8 mouse cellular contexts compared by ENCODE assay signal in the genomic region with DNA sequence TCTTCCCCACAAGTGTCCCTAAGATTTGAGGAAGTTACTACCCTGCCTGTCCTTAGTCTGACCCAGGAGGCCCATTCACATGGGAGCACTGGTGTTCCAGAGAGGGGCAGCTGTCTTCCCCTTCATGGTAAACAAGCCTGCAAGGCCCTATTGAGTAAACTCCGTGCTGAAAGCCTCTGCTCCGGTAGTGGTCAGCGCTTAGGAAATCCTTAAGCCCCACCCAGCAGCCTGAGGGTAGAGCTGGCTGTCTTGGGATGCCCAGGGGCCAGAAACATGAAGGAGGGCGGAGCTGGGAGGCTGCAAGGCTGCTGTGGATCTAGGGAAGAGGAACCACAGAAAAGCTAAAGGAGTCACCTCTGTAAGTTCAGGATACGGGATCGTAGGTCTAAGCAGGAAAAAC. TPM values are rescaled to one million over a fixed set of nuclear protein-coding genes. Genes with fewer than 3 reads are reported as not detected.
A peak's percentile ranks its signal among the peaks of the same experiment; 100 is the strongest.
DNase-seq lines count a peak whose midpoint lies in the region; ATAC-seq and TF ChIP-seq lines count a peak whose summit lies in the region.

No protein-coding gene starts in this region.

- TF ChIP-seq CTCF in bone marrow, adult 2 months (IDR thresholded peaks at IDR 0.05; ENCODE audit: control insufficient read depth, insufficient read depth, low read length) = no peak
- no peak for TF ChIP-seq CTCF in liver, postnatal 0 days (IDR thresholded peaks at IDR 0.05; ENCODE audit: low read depth)

- H3K27ac ChIP-seq in bone marrow, adult 2 months (ENCODE audit: control insufficient read depth, insufficient read depth, low read depth, low read length, poor library complexity) = peak overlapping the region; percentile 99
- peak overlapping the region; percentile 94 for H3K27ac ChIP-seq in liver, postnatal 0 days (ENCODE audit: low read depth)
- H3K27ac ChIP-seq in stomach, embryonic 16.5 days (ENCODE audit: low read length) = peak overlapping the region; percentile 97

- H3K36me3 ChIP-seq in liver, postnatal 0 days (replicated peaks; ENCODE audit: insufficient read depth, low read length) = no peaks in the 10 kb centered on the region
- H3K36me3 ChIP-seq in stomach, embryonic 16.5 days (ENCODE audit: control insufficient read depth, insufficient read depth, low read length) = no peaks in the 10 kb centered on the region

- intact Hi-C loops in heart, postnatal 10 days (cut with DNase I) = loop anchor here (5.0 kb wide), 2 partner anchors 33 to 42 kb away; no protein-coding TSS in a partner anchor

- no peak for ATAC-seq in liver, postnatal 0 days
- no peak for ATAC-seq in stomach, embryonic 16.5 days (ENCODE audit: insufficient read depth, low FRiP score)

- peak overlapping the region; percentile 85 for H3K9ac ChIP-seq in liver, postnatal 0 days (replicated peaks)
- peak overlapping the region; percentile 53 for H3K9ac ChIP-seq in stomach, embryonic 16.5 days (ENCODE audit: low read length)

- TF ChIP-seq POLR2A in bone marrow, adult 2 months (IDR thresholded peaks at IDR 0.05; ENCODE audit: borderline replicate concordance, control insufficient read depth, low read depth, low read length) = no peak

- peak; percentile 73 for DNase-seq in gastrocnemius, adult 18-20 months (ENCODE audit: low spot score)
- DNase-seq in gastrocnemius, postnatal 4 days (ENCODE audit: low spot score in 2 of 2) = no peak
- peak; percentile 57 to 67 for DNase-seq in heart, postnatal 10 days
- DNase-seq in liver, postnatal 0 days = peak; percentile 68
- DNase-seq in cerebellum, postnatal 25 days = no peak
- DNase-seq in cerebellum, adult 11 months = no peak

- TF ChIP-seq EP300 in liver, postnatal 0 days (IDR thresholded peaks at IDR 0.05; ENCODE audit: low read depth) = no peak

- H3K4me1 ChIP-seq in bone marrow, adult 2 months (ENCODE audit: control insufficient read depth, insufficient read depth, low read length) = peaks cover 14% of the 10 kb centered on the region
- peaks cover 58% of the 10 kb centered on the region for H3K4me1 ChIP-seq in liver, postnatal 0 days (ENCODE audit: insufficient read depth)
- peaks cover 67% of the 10 kb centered on the region for H3K4me1 ChIP-seq in stomach, embryonic 16.5 days (ENCODE audit: control insufficient read depth, insufficient read depth, low read length)

- peak overlapping the region; percentile 83 for H3K4me3 ChIP-seq in bone marrow, adult 2 months (replicated peaks; ENCODE audit: control insufficient read depth, low read depth, low read length)
- H3K4me3 ChIP-seq in liver, postnatal 0 days (ENCODE audit: low read depth, low read length) = peak overlapping the region; percentile 77
- peak overlapping the region; percentile 46; the same call in 1 of the 2 replicates for H3K4me3 ChIP-seq in stomach, embryonic 16.5 days (replicated peaks; ENCODE audit: low read length)

- H3K27me3 ChIP-seq in liver, postnatal 0 days (ENCODE audit: insufficient read depth, low read length) = no peaks in the 10 kb centered on the region
- H3K27me3 ChIP-seq in stomach, embryonic 16.5 days (ENCODE audit: control insufficient read depth, insufficient read depth, low read length) = 0 out of 2 replicates have a peak, but pooled peaks cover 3% of the 10 kb centered on the region

- H3K9me3 ChIP-seq in liver, postnatal 0 days (ENCODE audit: low read length) = no peaks in the 10 kb centered on the region
- H3K9me3 ChIP-seq in stomach, embryonic 16.5 days (replicated peaks; ENCODE audit: control insufficient read depth, low read length) = no peaks in the 10 kb centered on the region

- WGBS in bone marrow, adult 2 months = 20% methylated on average over 6 of the region's 6 CpGs
- 37% methylated on average over 6 of the region's 6 CpGs for whole genome bisulfite sequencing in liver, postnatal 0 days (ENCODE audit: insufficient replicate concordance)
- WGBS in stomach, embryonic 16.5 days = 39% methylated on average over 6 of the region's 6 CpGs

- H3K4me2 ChIP-seq in liver, postnatal 0 days (ENCODE audit: low read depth, low read length) = peak overlapping the region; percentile 91
- H3K4me2 ChIP-seq in stomach, embryonic 16.5 days (ENCODE audit: low read depth, low read length) = peak overlapping the region; percentile 57

RNA-seq across cellular contexts. Expression of a gene that starts 2.4 kb away (rescaled TPM):
- 1 to 10 TPM; 3.8 to 4.6 TPM for total RNA-seq in gastrocnemius, adult 18-20 months (2021)
- 10 to 100 TPM; 16.9 to 17.9 TPM for total RNA-seq in gastrocnemius, postnatal 4 days (2021)
- polyA plus RNA-seq in bone marrow, adult 2 months (2011; ENCODE audit: insufficient read depth, insufficient read length, low replicate concordance, missing spikeins) = 39.7 and 97.9 TPM in 2 replicates
- total RNA-seq in heart, postnatal 10 days (2021) = 10 to 100 TPM; 20.4 to 27.3 TPM
- polyA plus RNA-seq in liver, postnatal 0 days (2015; fragmentation: Nextera tagmentation; extraction: Ambion mirVana) = 11.4 and 11.9 TPM in 2 replicates
- 6.6 and 8.5 TPM in 2 replicates for polyA plus RNA-seq in stomach, embryonic 16.5 days (2015; fragmentation: Nextera tagmentation; extraction: Ambion mirVana)

RNA-seq across cellular contexts. Expression of a gene that starts 50.5 kb away (rescaled TPM):
- not detected for total RNA-seq in gastrocnemius, adult 18-20 months (2021)
- total RNA-seq in gastrocnemius, postnatal 4 days (2021) = 1 to 10 TPM in 1 of 2 experiments, under 1 TPM in 1; 0.64 to 1.1 TPM
- polyA plus RNA-seq in bone marrow, adult 2 months (2011; ENCODE audit: insufficient read depth, insufficient read length, low replicate concordance, missing spikeins) = 1.9 and 6.0 TPM in 2 replicates
- not detected for total RNA-seq in heart, postnatal 10 days (2021)
- polyA plus RNA-seq in liver, postnatal 0 days (2015; fragmentation: Nextera tagmentation; extraction: Ambion mirVana) = not detected in 2 replicates
- 0.76 TPM in 1 of 2 replicates, not detected in the other for polyA plus RNA-seq in stomach, embryonic 16.5 days (2015; fragmentation: Nextera tagmentation; extraction: Ambion mirVana)

Comparison
In these comparisons a context has a peak if more than half of its experiments do, and no peak if none do; other contexts are left out.
1. DNase-seq: peak in gastrocnemius, adult 18-20 months (single experiment), heart, postnatal 10 days (2 of 2) and liver, postnatal 0 days (single experiment); none in gastrocnemius, postnatal 4 days (0 of 2), cerebellum, postnatal 25 days (0 of 2) and cerebellum, adult 11 months (single experiment).
2. Peak in every context shown above with its lines, with median percentiles within 50 percentile points of each other: H3K27ac ChIP-seq and H3K4me3 ChIP-seq.